Mouse (Mus musculus) left cerebral cortex, adult 2 months (tissue): ENCODE measurements around the gene Cep104. TPM values are rescaled to one million over a fixed set of nuclear protein-coding genes. Genes with fewer than 3 reads are reported as not detected.
A peak's percentile ranks its signal among the peaks of the same experiment; 100 is the strongest.

Experiments
- DNase-seq, 2 experiments: peaks; one replicate each; pipeline ENCODE4 v3.0.0; 2021 to 2022; ENCODE audit warnings: low spot score in 2 of 2, mixed read lengths in 1 of 2; ENCODE audit errors: extremely low spot score in 1 of 2
- H3K27ac ChIP-seq: fragments of 200-600 bp; 2 replicates; pipeline ENCODE4 v1.8.1; 2022
- H3K4me3 ChIP-seq: fragments of 200-600 bp; 2 replicates; pipeline ENCODE4 v1.8.1; 2022
- CTCF ChIP-seq: fragments of 200-600 bp; IDR thresholded peaks from 2 replicates; pipeline ENCODE4 v1.8.1; 2022; ENCODE audit warnings: antibody characterized with exemption, mild to moderate bottlenecking, moderate library complexity
- intact Hi-C: fragments of 180-260 bp; cut with DNase I; formaldehyde crosslinking; loops from one replicate; pipeline ENCODE4 v1.15.1; 2025
- total RNA-seq, 2 experiments: library from RNA; stranded (reverse); gene quantifications; 2 replicates each; pipeline ENCODE4 v1.2.3; 2021

Cep104 gene
- total RNA-seq, 2 experiments from 2014 or later: 33.6 to 34.4 TPM

DNA sequence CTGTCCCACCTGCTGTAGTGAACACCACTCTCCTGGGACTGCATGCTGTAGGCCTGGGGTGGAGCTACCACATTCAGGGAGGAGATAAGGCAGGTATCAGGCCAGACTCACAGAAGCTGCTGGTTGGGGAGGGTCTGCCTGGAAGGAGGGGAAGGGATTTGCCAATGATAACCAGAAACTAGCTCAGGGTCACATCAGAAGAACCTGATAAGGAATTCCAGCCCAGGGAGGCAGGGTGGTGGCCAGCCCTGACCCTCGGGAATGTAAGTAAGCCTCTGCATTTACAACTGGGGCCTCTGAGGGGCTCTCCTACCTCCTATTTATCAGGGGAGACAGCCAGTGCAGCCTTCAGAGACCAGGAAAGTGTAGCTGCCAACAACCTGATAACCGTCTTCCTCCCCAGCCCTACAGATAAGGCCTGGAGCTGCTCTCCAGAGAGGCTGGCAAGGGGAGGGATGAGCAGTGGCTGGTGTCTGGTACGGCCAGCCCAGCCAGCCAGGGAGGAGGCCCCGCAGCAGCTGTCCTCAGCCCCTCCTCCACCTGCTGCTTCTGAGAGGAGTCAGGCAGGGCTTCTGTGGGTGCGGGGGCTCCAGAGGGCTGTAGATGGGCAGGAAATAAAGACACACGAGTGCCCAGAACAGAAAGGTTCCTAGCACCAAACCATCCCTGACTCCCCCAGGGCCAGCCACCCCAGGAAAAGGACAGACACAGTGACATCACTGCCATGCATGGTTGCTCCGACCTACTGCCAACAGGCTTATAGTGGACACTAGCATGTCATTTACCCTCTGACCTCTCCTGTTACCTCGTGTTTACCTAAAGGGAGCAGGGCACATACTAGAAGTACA lies 49.0 kb downstream of the Cep104 start:
- peak overlapping the region; percentile 87 for H3K27ac ChIP-seq
- intact Hi-C loops: loop anchor here (2.0 kb wide), 1 partner anchor 81 kb away; no protein-coding TSS in a partner anchor
- peak in 1 of 2 experiments; percentile 34 for DNase-seq

DNA sequence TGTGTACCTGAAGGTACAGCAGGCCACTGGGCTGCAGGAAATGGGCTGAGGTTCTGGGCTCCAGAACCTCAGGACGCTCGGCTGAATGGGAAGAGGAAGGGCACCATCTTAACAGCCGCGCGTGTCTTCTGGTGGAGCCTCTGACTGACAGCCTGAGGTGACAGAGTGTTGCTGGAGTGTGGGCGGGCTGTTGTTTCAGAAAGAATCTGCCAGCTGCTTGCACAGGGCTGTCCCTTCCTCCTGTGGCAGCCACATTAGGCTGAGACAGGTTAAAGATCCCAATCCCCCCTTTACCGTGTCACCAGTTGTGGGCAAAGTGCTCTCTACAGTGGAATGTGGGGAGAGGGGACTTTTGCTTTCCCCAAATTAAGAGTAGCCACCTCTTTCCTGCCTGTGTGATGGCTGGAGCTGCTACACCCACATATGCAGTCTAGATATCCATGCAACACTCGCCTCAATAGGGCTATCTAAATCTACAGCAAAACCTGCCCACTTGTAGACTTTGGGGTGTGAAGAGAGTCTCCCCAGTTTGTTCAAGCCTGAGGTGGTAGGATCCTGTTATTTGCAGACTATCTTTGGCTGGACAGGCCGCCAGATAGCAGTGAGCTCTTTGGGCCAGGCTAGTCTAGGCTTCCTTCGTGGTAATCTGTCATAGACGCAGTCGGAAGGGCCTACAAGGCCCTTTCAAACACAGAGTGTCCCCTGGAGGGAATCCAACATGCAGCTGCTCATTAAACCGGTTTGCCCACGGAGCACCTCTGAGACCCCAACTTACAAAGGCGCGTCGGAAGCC lies 49.9 kb downstream of the Cep104 start:
- no peak for TF ChIP-seq CTCF
- Histone ChIP-seq H3K27ac (peak overlapping the region; percentile 87), H3K4me3 (peak overlapping the region; percentile 45)
- intact Hi-C loops: loop anchor here (2.0 to 5.0 kb wide), 2 partner anchors 80 to 132 kb away; no protein-coding TSS in a partner anchor
- peak in 1 of 2 experiments; percentile 38 for DNase-seq

More for the DNA sequence above, 49.0 kb downstream of the Cep104 start:
- no peak overlapping the region for H3K4me3 ChIP-seq
- no peak for TF ChIP-seq CTCF

DNA sequence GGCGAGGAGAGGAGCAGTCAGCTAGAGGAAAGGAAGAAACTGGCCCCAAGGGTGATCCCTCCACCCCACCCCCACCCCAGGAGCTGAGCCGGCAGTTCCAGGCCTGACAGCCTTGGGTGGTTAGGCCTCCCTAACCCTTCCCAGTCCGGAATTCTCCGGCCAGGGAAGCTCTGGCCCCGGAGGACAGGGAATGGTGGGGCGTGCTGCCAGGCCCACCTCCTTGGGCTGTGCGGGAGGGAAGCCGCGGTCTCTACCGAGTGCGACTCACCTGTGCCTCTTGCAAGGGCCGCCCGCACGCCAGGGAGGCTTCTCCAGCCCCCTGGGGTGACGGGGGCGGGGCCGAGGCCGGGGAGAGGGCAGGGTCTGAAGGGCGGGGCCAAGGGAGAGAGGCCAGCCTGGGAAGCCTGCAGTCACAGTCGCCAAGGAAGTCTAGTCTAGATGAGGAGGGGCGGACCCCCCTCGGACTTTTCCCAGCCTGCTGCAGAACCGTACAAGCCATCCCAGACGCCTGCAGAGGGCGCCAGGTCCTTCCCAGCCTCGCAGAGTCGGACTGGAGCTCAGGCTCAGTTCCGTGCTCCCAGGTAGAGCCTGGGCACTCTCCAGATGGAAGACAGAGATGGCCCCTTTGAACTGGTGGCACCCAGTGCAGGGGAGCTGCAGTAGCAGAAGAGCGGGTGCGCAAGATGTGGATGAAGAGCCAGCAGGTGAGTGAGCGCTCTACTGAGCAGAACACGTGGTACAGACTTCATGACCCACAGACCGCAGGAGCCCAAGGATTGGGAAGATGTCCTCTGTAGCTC lies 50.8 kb downstream of the Cep104 start, which contains the start of gene Smim1:
Gene Smim1 (minus strand): TSS at position 590 of the 800 bp plus-strand sequence.
- Histone ChIP-seq H3K27ac (peak within 1 kb of the TSS; percentile 87), H3K4me3 (peak within 1 kb of the TSS; percentile 45)
- peak; percentile 64 to 70 for DNase-seq
- intact Hi-C loops: loop anchor here (2.0 to 5.0 kb wide), 2 partner anchors 79 to 131 kb away; no protein-coding TSS in a partner anchor
- peak; percentile 69 for TF ChIP-seq CTCF

DNA sequence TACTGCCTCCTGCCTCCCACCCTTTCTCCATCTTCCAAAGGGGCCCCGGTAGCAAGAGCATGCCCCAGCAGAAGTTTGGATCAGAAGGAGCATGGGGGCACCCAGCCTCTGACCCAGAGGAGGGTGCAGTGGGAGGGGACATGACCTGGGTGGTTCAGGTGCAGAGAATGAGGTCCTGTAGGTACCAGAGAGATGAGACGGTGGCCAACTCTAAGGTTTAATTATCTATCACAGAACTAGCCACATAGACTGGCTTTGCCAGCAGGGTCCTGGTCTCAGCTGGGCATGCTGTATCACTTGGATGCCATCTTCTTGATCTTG lies 51.4 kb downstream of the Cep104 start:
- intact Hi-C loops: loop anchor here (5.0 kb wide), 1 partner anchor 131 kb away; no protein-coding TSS in a partner anchor
- DNase-seq: no peak
- H3K27ac ChIP-seq: peak overlapping the region; percentile 87; the same call in 1 of the 2 replicates
- TF ChIP-seq CTCF: no peak
- peak overlapping the region; percentile 45 for H3K4me3 ChIP-seq

DNA sequence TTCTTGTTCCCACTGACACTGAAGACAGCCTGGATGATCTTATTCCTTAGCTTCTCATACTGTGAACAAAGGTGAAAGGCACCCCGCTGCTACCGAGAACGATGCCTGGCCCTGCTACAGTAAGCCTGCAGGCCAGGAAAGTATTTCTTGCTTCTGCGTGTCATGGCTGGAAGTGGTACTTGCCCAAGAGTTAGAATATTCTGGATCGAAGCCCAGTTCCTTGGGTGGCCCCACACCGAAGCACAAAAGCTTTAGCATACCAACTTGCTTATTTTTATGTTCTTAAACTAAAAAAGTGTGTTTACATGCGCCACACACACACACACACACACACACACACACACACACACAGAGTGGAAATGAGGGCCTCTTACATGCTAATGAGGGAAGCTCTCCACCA lies 53.1 kb downstream of the Cep104 start:
- no peak for TF ChIP-seq CTCF
- Histone ChIP-seq H3K4me3 (no peak overlapping the region), H3K27ac (no peak overlapping the region)
- no peak for DNase-seq
- intact Hi-C loops: loop anchor here (5.0 kb wide), 1 partner anchor 129 kb away; no protein-coding TSS in a partner anchor

DNA sequence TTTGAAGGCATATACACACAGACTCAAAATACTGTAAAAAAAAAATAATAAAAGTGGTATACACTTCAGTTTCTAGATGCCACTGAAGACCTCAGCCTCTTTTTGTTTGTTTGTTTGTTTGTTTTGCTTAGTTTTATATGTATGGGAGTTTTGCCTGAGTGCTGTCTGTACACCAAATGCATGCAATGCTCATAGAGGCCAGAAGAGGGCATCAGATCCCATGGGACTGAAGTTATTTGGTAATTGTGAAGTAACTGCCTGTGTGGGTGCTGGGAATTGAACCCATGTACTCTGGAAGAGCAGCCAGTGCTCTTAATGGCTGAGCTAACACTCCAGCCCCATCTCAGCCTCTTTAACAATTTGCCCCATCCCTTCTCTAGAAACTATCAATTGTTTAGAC lies 53.7 kb downstream of the Cep104 start:
- TF ChIP-seq CTCF: peak; percentile 47
- Histone ChIP-seq H3K4me3 (no peak overlapping the region), H3K27ac (no peak overlapping the region)
- DNase-seq: no peak
- intact Hi-C loops: loop anchor here (5.0 kb wide), 1 partner anchor 129 kb away; no protein-coding TSS in a partner anchor

DNA sequence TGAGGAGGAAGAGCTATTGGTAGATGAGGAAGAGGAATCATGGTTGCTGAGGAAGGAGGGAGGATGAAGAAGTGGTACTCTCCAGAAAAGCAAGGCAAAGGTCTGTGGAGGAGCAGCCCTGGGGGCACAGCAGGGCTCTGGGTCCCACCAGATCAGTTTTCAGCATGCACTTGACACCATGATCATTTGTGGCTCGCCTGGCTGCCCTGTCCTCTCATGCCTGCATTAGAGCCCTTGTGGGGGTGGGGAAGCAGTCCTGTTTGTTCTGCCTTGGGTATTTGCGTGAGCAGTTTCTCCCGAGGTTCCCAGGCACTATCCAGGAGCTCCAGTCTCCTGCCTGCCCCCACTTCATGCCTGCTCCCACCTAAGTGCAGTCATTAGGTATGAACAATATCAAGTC lies 62.1 kb downstream of the Cep104 start:
- no peak for DNase-seq
- H3K4me3 ChIP-seq: no peak overlapping the region
- TF ChIP-seq CTCF: no peak
- intact Hi-C loops: no loop called here
- H3K27ac ChIP-seq: no peak overlapping the region

DNA sequence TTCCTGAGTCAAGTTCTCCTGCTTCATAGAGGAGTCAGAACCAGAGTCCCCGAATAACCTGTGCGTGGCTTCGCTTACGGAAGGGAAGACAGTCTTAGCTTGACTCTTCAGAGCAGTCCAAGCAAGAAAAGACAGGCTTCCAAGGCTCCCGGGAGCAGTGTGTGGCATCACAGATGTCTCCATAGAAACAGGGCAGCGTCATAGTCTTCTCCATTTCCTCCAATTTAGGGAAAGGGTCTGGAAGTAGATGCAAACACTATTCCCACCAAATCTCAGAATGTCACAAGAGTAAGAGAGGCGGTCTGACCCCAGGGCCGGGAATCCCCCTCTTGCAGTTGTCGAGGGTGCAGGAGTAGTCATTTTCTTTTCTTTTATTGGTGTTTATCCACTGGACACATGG lies 67.6 kb downstream of the Cep104 start, which contains the start of gene Ccdc27:
Gene Ccdc27 (minus strand): TSS at position 101 of the 400 bp plus-strand sequence.
- DNase-seq: no peak
- intact Hi-C loops: no loop called here
- no peak for TF ChIP-seq CTCF

DNA sequence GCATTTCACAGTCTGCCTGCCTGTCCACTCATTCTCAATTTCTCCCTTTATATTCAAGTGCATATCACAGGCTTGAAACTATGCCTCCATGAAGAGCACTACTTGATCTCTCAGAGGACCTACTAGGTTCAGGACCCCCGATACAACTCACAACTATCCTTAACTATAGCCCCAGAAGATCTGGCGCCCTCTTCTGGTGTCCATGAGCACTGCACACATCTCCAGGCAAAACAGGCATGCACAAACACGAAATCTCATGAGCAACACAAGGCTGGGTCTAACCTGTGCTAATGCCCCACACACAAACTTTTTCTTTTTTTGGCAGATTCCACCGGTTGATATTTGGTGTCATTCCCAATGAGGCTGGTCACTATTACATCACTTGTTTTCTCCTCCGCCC lies 70.8 kb downstream of the Cep104 start:
- intact Hi-C loops: no loop called here
- Histone ChIP-seq H3K4me3 (no peak overlapping the region), H3K27ac (no peak overlapping the region)
- TF ChIP-seq CTCF: peak; percentile 18
- DNase-seq: no peak

More for the DNA sequence above, 67.6 kb downstream of the Cep104 start, which contains the start of gene Ccdc27:
- Histone ChIP-seq H3K4me3 (no peak within 1 kb of the TSS), H3K27ac (no peak within 1 kb of the TSS)

DNA sequence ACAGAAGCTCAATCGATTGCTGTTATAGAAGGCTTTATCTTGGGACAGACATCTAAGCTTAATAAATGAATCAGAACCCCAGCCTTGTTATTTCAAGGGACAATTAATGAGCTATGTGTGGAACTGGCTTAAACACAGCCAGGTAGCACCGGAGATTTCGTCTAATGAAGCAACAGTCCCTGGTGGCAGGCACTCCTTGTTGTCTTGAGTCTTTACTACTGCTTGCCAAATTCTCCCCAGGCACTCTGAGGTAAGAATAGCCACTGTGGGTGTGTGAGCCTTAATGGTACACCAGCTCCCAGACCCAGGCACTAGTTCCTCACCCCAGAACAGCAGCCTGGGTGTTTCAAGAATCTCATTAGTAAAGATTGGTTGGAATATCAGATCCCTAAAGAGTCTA lies 76.4 kb downstream of the Cep104 start:
- intact Hi-C loops: no loop called here
- DNase-seq: no peak
- Histone ChIP-seq H3K27ac (no peak overlapping the region), H3K4me3 (no peak overlapping the region)
- TF ChIP-seq CTCF: no peak

DNA sequence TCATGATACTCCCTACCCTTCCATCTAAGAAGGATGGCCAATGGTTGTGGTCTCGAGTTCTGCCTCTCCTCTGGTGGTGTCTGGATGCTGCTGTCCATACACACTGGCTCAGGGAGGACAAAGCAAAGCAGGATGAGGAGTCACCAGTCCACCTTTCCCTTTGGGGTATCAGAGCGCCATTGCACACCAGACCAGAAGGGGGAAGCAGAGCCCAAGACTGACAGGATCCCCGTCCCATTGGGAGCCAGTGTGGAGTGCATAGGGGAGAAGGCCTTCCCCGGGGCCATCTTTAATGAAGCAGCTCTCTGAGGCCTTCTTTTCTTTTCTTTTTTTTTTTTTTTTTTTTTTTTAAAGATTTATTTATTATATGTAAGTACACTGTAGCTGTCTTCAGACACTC lies 78.1 kb downstream of the Cep104 start:
- Histone ChIP-seq H3K4me3 (no peak overlapping the region), H3K27ac (no peak overlapping the region)
- DNase-seq: no peak
- TF ChIP-seq CTCF: no peak; the same call in 1 of the 2 replicates
- intact Hi-C loops: no loop called here
